Mouse (Mus musculus) megakaryocyte, adult 5-6 weeks (primary cell): ENCODE data around the gene Psmd13. TPM values are rescaled to one million over a fixed set of nuclear protein-coding genes. Genes with fewer than 3 reads are reported as not detected.
A peak's percentile ranks its signal among the peaks of the same experiment; 100 is the strongest.

Experiments used
- ATAC-seq: 2 replicates; pipeline ENCODE4 v1.8.0; 2016; ENCODE audit warnings: mild to moderate bottlenecking, inconsistent platforms; ENCODE audit not compliant: poor library complexity, severe bottlenecking
- total RNA-seq, 2 experiments: library from RNA; stranded (forward) in 1 of 2; stranded (reverse) in 1 of 2; fragments of 153-499, 151-499 nt in 1 of 2; fragments of 221-1000, 200-1000 nt in 1 of 2; gene quantifications; 2 replicates each; pipeline versions ENCODE4 v1.2.3 to v1.2.4; 2015 to 2017

The Psmd13 gene
- total RNA-seq, 2 experiments from 2014 or later: 89.5 to 167 TPM

DNA sequence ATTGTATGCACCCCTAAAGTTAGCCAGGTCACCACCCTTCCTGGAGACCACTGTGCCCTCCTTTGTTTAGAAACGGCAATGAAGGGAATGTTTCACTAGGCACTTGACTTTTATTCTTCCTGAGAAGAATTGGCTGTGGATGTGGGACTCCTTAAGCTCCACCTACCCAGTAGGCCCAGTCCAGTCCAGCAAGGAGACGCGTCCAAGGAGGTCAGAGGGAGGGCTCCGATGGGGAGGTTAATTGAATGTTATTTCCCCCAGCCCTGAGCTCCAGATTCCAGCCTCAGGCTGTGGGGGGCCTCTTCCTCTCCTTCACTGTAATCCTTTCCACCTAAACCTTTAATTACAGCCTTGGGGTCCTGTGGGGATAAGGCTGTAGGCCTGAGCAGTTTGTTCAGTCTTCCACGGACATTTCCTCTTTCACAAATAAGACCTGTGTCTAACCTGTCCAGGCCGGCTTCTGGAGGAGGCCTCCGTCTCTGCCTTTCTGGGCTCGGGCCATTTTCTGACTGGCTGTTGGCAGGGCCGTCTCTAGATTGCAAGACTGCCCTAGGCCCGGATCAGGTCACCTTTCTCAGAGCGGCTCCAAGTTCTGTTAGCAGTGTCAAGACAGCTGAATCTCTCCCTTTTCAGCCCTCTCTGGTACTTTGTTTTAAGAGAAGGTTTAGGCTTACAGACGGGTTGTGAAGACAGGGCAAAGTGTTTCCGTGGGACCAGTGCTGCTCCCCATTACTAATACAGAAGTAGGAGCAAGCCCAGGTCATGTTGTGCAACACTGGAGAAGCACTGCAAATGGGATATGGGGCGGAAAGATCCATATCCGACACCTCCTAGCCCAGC lies 20.5 kb downstream of the Psmd13 start:
- ATAC-seq: no peak

DNA sequence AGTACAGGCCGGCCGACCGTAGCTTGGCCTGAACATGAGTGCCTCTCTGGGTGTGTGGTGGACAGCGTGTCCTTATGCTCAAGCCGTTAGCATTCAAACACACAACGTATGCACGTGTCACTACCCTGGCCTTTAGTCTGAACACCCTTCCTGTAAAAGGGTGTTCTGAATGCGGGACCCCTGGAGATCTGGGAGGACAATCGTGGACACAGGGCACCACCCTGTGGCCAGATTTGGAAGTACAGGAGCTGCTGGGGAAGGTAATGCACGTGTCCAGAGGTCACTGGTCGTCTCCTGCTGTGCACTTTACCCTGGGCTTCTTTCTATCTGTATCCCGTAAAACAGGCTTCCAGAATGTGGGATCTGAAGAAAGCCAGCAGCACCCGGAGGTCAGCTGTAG lies 21.4 kb downstream of the Psmd13 start:
- ATAC-seq: peak; percentile 89

DNA sequence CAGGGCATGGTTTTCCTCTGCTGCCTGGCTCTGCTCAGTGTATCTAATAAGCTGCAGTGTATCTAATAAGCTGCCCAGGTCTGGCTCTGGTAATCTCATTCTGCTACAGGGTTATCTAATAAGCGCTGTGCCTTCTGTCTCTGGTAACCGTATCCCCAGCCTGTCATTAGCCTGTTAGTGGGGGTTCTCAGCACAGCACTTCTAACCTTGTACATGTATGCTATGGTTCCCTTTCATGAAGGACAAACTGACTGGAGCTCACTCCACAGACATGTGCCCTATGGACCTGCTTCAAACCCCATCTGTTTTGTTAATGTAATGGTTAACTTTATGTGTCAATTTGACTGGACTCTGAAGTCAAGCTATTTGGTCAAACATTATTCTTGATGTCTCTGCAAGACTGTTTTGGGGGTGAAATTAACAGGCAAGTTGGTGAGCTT lies 23.9 kb downstream of the Psmd13 start:
- no peak for ATAC-seq

DNA sequence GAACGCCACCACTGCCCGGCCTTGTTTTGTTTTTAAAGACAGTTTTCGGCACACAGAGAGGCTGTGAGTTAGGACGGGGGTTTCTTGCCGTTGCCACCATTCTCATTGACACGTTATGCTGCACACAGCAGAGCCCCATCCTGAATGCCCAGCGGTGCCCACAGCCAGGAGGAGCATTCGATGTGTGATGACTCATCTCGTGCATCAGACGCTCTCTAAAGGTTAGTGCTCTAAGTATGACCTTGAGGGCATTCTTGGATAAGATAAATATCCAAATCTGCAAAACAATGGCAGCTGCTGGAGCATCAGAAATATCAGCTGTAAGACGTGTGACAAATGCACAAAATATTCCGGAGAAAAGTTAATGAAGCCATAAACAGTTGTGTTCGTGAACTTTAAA lies 25.4 kb downstream of the Psmd13 start:
- no peak for ATAC-seq

DNA sequence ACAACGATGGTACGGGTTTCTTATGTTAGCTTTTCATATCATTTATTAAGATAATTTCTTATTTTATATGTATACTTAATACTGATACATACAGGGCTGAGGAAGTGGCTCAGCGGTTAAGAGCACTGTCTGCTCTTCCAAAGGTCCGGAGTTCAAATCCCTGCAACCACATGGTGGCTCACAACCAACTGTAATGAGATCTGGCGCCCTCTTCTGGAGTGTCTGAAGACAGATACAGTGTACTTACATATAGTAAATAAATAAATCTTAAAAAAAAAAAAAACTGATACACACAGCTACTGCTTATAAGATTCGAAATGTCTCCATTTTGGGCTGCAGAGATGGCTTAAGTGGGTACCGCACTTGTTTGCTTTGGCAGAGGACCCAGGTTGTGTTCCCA lies 25.9 kb downstream of the Psmd13 start:
- no peak for ATAC-seq

DNA sequence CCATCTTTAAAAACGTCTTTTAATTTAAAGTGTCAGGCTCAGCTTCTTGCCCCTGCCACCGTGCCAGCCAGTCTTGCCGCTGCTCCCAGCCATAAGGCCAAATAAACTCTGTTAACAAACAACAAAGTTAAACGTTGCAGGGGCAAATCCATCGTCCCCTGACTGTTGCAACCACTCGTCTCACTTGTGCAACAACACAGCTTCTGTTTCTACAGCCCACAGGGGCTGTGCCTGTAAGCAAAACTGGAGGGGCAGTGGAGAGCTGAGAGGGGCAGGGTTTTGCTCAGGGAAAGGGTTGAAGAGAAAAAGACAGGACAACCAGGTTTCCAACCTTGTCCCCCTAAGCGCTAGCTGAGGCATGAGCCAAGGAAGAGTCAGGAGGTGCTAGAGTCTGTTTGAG lies 26.4 kb downstream of the Psmd13 start:
- ATAC-seq: peak; percentile 14

DNA sequence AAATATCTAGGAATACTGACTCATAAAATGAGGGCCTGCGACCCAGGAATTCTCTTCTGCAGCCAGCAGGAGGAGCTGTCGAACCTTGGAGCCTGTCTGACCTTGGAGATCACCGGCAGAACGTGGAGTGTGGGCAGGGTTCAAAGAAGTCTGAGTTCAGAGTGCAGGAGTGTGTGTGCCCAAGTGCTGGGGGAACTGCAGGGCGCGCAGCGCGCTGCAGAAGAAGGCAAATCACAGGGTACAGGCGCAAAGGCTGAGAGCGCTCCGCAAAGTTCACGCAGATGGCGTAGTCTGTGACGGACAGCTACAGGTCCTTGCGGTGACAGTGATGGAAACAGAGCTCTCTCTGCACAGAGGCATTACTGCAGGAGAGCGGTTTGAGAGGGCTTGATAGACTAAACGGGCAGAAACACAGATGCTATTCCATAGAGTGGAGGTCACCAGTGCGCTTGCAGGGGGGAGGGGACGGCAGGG lies 26.9 kb downstream of the Psmd13 start:
- ATAC-seq: peak; percentile 95

DNA sequence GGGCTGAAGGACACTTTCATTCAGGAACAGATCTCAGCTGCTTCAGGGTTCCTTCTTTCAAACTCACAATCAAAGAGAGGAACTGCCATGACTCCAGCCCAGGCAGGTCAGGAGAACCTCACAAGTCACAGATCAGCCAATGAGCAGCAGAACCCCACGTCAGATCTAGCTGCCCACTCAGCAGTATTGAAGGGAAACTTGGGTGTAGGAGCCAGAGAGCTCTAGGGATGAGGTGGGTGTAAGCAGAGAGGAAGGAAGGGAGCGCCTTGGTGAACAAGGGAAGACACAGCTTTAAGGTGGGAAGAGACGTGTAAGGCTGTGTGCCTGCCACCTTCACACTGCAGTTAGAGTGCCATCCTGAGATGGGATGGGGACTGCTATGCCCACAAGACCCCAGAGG lies 30.5 kb downstream of the Psmd13 start:
- ATAC-seq: no peak

DNA sequence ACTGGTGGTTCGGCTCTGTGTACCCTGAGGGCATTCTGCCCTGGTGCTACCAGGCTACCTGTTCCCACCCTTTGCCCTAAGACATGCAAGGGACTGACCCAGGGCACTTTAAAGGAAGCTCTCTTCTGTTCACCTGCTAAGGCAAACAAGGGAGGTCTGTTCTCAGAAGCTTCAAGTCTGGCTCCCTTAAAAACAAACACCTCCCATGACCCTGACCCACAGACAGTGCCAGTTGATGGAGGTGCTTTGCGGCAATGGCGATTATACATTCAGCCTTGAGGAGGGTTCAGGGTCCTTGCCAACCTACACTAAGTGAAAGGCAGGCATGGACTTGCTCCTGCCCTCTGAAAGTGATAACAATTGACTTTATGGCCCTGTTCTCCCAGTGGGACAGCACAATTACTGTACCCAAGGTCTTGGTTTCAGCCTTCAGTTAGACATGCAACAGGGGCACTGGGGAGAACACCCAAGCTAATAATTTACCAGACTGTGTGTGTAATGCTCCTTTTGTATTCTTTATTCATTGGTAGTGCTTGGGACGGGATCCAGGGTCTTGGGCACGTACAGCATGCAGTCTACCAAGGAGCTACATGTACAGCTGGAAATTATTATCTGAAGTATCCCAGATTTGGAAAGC lies 31.2 kb downstream of the Psmd13 start:
- no peak for ATAC-seq

DNA sequence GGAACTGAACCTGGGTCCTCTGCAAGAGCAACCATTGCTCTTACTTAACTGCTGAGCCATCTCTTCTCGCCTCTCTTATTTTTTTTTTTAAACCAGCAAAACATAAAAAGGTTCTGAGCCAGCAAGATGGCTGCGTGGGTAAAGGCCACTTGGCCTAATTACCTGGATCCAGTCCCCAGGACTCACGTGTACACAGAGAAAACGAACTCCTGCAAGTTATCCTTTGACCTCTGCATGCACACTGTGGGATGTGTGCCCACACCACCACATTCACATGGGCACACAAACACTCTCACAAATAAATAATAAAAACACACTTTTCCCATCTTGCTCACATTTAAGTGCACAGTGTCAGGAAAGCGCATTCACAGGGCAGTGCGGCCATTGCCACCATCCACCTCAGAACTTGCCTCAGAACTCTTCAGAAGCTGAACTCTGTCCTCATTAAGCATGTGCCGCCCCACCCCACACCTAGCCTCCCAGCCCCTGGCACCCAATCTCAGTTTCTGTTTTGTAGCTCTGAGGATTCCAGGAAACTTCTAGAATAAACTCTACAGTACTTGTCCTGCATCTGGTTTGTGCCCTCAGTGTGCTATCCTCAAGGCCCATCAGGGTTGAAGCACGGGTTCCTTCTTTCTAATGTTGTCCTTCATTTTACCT lies 32.4 kb downstream of the Psmd13 start:
- no peak for ATAC-seq

DNA sequence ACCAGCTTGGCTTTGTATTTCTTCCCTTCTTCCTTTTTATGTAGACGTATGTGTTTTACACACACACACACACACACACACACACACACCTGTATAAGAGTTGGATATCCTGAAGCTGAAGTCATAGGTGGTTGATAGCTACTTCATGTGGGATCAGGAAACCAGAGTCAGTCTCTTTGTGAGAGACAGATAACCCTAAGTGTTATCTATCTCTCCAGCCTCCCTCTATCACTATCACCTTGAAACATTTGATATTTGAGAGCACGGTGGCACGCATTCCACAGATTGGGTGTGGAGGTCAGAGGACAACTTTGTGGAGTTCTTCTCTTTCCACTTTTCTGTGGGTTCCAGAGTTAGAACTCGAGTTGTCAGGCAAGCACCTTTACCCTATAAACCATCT lies 38.1 kb downstream of the Psmd13 start:
- ATAC-seq: no peak

DNA sequence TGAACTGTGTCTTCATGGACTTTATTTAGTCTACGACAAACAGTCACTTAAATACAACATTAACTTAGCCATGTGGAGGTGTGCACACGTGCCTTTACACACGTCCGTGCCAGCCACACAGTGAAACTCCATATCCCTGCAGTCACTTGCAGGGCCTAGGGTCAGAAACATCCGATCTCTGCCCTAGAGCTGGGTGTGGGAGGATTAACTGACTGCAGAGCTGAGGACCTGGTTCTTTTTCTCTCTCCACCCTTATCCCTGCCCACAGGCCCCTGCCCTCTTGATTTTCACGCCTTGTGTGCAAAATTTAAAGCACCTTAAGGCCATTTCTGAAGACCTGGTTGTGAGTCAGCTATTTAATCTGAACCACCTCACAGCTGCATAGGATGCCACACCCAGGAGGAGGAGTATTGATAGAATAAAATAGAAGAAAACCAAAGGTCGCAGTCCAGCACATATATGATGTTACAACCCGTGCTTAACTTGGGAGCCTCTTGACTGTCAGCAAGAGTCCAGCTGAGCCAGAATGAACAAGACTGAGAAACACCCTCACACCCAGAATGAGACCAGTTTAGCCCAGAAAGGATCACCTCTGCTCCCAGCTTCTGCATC lies 38.8 kb downstream of the Psmd13 start, which contains the start of gene Nlrp6:
Nlrp6 (plus strand) TSS at position 485 of the 612 bp plus-strand sequence.
- ATAC-seq: no peak

DNA sequence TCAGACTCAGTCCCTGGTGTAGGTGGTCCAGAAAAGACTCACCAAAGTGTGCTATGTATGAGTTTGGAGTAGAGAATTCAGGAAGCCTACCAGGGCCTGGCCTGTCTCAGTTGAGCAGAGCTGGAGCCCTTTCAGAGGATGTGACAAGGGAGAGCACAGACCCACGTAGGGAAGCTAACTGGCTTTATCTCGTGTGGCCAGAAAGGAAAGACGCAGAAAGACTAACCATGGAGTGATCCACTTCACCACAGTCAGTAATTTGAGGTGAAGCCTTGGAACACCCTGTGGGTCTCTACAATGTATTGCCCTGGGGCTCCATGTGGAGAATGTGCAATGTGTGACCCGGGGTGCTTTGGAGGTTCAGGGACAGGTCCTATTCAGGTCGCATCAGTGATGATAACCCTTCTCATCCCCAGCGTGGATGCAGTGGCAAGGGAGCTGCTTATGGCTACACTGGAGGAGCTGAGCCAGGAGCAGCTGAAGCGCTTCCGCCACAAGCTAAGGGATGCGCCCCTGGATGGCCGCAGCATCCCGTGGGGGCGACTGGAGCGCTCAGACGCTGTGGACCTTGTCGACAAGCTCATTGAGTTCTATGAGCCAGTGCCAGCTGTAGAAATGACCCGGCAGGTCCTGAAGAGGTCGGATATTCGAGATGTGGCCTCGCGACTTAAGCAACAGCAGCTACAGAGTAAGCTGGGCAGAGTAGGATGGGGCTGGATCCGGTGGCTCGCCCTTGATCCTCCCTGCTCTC lies 39.6 kb downstream of the Psmd13 start:
- no peak for ATAC-seq

DNA sequence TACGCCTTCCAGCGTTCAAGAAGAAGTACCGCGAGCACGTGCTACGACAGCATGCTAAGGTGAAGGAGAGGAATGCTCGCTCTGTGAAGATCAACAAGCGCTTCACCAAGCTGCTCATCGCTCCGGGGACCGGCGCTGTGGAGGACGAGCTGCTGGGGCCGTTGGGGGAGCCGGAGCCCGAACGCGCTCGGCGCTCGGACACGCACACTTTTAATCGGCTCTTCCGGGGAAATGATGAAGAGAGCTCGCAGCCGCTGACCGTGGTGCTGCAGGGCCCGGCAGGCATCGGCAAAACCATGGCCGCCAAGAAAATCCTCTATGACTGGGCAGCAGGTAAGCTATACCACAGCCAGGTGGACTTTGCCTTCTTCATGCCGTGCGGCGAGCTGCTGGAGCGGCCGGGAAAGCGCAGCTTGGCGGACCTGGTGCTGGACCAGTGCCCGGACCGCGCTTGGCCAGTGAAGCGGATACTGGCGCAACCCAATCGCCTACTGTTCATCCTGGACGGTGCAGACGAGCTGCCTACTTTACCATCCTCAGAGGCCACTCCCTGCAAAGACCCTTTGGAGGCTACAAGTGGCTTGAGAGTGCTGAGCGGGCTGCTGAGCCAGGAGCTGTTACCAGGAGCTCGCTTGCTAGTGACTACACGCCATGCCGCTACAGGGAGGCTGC lies 40.8 kb downstream of the Psmd13 start:
- ATAC-seq: peak; percentile 58

DNA sequence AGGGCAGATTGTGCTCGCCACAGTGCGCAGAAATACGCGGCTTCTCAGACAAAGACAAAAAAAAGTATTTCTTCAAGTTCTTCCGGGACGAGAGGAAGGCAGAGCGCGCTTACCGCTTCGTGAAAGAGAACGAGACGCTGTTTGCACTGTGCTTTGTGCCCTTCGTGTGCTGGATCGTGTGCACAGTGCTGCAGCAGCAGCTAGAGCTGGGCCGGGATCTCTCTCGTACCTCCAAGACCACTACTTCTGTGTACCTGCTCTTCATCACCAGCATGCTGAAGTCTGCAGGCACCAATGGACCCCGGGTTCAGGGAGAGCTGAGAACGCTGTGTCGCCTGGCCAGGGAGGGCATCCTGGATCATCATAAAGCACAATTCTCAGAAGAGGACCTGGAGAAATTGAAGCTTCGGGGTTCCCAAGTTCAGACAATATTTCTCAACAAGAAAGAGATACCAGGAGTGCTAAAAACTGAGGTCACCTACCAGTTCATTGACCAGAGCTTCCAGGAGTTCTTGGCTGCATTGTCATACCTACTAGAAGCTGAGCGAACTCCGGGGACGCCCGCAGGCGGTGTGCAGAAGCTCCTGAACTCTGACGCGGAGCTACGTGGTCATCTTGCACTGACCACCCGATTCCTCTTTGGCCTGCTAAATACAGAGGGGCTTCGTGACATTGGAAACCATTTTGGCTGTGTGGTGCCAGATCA lies 41.5 kb downstream of the Psmd13 start:
- no peak for ATAC-seq

DNA sequence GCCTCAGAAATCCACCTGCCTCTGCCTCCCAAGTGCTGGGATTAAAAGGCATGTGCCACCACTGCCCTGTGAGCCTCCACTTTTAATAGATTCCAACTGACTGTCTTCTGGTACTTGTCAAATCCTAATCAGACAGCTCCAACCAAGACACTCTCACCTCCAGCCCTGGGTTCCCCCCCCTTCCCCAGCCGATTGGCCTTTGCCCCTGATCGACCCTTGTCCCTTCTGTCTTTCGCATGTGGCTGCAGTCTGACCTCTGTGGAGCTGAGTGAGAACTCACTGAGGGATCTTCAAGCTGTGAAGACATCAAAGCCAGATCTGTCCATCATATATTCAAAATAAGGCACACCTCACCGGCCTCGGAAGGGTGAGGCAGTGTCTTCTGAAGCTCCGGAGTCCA lies 45.4 kb downstream of the Psmd13 start:
- ATAC-seq: no peak

DNA sequence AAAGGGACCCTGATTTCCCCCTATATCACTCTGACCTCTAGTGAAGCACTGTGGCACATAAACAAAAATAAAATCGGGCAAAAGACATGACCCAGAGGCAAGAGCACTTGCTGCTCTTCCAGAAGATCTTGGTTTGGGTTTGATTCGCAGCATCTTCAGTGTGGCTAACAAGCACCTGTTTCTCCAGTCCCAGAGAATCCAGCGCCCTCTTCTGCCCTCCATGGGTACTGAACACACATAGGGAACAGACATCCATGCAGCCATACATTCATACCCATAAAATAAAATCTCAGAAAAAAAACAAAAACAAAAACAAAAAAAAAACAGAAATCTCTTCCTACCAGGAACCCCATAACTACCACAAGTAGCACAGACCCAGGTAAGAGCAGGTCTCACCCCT lies 56.7 kb downstream of the Psmd13 start:
- no peak for ATAC-seq

DNA sequence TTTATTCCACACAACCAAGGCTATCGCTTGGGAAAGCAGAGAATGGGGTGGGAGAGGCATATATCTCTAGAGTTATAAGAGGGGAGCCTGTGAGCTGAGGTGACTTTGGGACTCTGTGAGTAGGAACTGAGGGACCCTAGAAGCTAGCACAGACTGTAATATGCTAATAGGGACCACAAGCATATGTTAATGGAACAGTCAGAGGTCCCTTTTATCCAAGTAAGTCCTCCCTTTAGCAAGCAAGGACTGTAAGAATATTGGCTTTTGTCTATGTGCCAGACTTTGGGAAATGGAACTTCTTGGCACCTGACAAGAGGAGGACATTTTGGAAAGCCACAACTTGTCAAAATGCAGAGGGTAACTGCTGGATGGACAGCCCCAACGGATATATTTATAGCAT lies 57.1 kb downstream of the Psmd13 start:
- ATAC-seq: no peak

DNA sequence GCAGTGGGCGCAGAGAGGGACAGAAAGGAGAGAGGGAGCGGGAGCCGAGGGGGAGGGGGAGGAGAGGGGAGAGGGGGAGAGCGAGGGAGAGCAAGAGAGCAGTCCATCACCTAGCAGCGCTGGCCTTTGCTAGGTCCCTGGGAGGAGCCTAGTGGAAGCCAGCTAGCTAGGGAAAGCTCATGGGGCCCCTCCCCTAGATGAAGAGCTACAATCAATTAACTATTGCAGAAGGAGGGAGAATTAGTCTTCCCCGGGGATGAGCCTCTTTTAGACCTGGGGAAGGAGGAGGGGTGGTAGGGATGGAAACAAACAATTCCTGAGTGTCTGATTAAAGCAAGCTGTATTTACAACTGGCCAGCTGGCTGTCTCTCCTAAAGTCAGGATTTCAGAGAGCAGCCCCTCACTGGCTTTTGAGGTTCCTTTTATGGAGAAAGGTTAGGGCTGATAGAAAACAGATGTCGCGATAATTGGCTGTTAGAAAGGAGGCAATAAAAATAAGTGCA lies 58.0 kb downstream of the Psmd13 start:
- no peak for ATAC-seq
